ENCODE assay signal across 7 mouse cellular contexts in the genomic region with DNA sequence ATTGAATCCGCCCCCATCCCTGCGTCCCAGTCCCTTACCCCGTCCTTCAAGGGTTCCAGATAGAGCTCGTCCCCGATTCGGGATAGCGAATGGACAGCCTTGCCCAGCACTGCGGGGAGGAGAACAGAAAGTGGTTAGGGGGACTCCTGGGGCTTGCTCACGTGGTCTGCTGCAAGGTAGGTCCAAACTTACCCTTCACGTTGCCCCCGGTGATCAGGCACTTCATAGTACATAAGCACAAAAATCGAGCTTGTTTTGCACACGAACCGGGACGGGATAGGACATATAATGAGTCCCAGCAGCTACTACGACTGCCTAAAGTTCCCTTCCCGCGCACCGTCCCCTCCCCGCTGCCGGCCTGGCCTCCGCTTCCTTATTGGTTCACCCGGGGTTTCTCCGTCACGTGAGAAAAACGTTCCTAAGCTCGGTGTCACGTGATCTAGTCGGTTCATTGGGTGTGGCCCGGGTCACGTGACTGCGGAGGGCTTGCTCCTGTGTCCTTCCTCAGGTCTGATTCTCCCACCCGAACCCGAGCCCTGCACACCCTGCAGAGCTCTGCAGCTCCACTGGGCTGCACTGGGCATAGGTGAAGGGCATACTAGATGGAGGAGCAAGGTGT. TPM values are rescaled to one million over a fixed set of nuclear protein-coding genes. Genes with fewer than 3 reads are reported as not detected.
DNase-seq lines count a peak whose midpoint lies in the region; ATAC-seq lines count a peak whose summit lies in the region.

TSS of gene Rad9a (minus strand) at position 372 of the 619 bp plus-strand sequence.

- H3K9me3 ChIP-seq in embryonic facial prominence, embryonic 11.5 days (replicated peaks; ENCODE audit: control insufficient read depth, low read length) = no peaks in the 10 kb centered on the region
- no peaks in the 10 kb centered on the region for H3K9me3 ChIP-seq in limb, embryonic 10.5 days (replicated peaks)
- no peaks in the 10 kb centered on the region for H3K9me3 ChIP-seq in midbrain, embryonic 13.5 days

- H3K27ac ChIP-seq in embryonic facial prominence, embryonic 11.5 days (replicated peaks; ENCODE audit: low read depth, low read length) = peak within 1 kb of the TSS; percentile 42
- H3K27ac ChIP-seq in limb, embryonic 10.5 days = peak within 1 kb of the TSS; percentile 83
- peak within 1 kb of the TSS; percentile 28; the same call in 1 of the 2 replicates for H3K27ac ChIP-seq in midbrain, embryonic 13.5 days

- peak; percentile 69 for ATAC-seq in embryonic facial prominence, embryonic 11.5 days (replicated peaks; ENCODE audit: insufficient number of reproducible peaks, low FRiP score, low TSS enrichment, low read depth)
- ATAC-seq in granulocyte monocyte progenitor cell, adult 5-6 weeks (replicated peaks; ENCODE audit: poor library complexity, severe bottlenecking) = peak; percentile 79
- peak; percentile 87 for ATAC-seq in midbrain, embryonic 13.5 days

- peaks cover 6% of the 10 kb centered on the region; the same call in 1 of the 2 replicates for H3K4me1 ChIP-seq in embryonic facial prominence, embryonic 11.5 days (ENCODE audit: control insufficient read depth, insufficient read depth, low read length)
- H3K4me1 ChIP-seq in limb, embryonic 10.5 days = peaks cover 38% of the 10 kb centered on the region
- peaks cover 23% of the 10 kb centered on the region for H3K4me1 ChIP-seq in midbrain, embryonic 13.5 days (replicated peaks)

- no peaks in the 10 kb centered on the region for H3K27me3 ChIP-seq in embryonic facial prominence, embryonic 11.5 days (ENCODE audit: control insufficient read depth, insufficient read depth, low read length)
- peaks cover 11% of the 10 kb centered on the region for H3K27me3 ChIP-seq in limb, embryonic 10.5 days (ENCODE audit: low read depth, poor library complexity, severe bottlenecking)
- H3K27me3 ChIP-seq in midbrain, embryonic 13.5 days = peaks cover 26% of the 10 kb centered on the region

- H3K36me3 ChIP-seq in embryonic facial prominence, embryonic 11.5 days (replicated peaks; ENCODE audit: control insufficient read depth, insufficient read depth, low read depth, low read length) = no peaks in the 10 kb centered on the region; the same call in none of the 2 replicates
- peaks cover 41% of the 10 kb centered on the region for H3K36me3 ChIP-seq in limb, embryonic 10.5 days
- peaks cover 21% of the 10 kb centered on the region for H3K36me3 ChIP-seq in midbrain, embryonic 13.5 days

- WGBS in embryonic facial prominence, embryonic 11.5 days = under 1% methylated on average over 34 of the region's 34 CpGs
- WGBS in limb, embryonic 10.5 days = under 1% methylated on average over 34 of the region's 34 CpGs
- WGBS in midbrain, embryonic 13.5 days = under 1% methylated on average over 34 of the region's 34 CpGs

- peak within 1 kb of the TSS; percentile 62 for H3K4me3 ChIP-seq in embryonic facial prominence, embryonic 11.5 days (ENCODE audit: low read depth, low read length)
- peak within 1 kb of the TSS; percentile 66 for H3K4me3 ChIP-seq in limb, embryonic 10.5 days
- H3K4me3 ChIP-seq in midbrain, embryonic 13.5 days (replicated peaks) = peak within 1 kb of the TSS; percentile 62

- DNase-seq in adrenal gland, postnatal 14 days = peak; percentile 98
- DNase-seq in embryonic facial prominence, embryonic 11.5 days (ENCODE audit: low spot score) = peak; percentile 100
- DNase-seq in kidney, adult 11 months = peak; percentile 98
- DNase-seq in limb, embryonic 10.5 days (ENCODE audit: low spot score) = peak; percentile 99
- DNase-seq in spleen, adult 12 weeks (ENCODE audit: low spot score) = peak; percentile 90

- H3K4me2 ChIP-seq in embryonic facial prominence, embryonic 11.5 days (ENCODE audit: low read depth, low read length) = peak within 1 kb of the TSS; percentile 92
- peak within 1 kb of the TSS; percentile 90 for H3K4me2 ChIP-seq in midbrain, embryonic 13.5 days (replicated peaks)

- H3K9ac ChIP-seq in embryonic facial prominence, embryonic 11.5 days (replicated peaks; ENCODE audit: low read length) = peak within 1 kb of the TSS; percentile 79
- H3K9ac ChIP-seq in midbrain, embryonic 13.5 days (replicated peaks) = peak within 1 kb of the TSS; percentile 76

RNA-seq across cellular contexts. Expression of gene Rad9a, which starts in this region (rescaled TPM):
- 8.2 and 10.7 TPM in 2 replicates for total RNA-seq in adrenal gland, postnatal 14 days (2021)
- 46.8 and 49.5 TPM in 2 replicates for polyA plus RNA-seq in embryonic facial prominence, embryonic 11.5 days (2014; fragmentation: Nextera tagmentation; extraction: Ambion mirVana)
- 27.8 and 41.3 TPM in 2 replicates for total RNA-seq in granulocyte monocyte progenitor cell, adult 5-6 weeks (2014; fragmentation: Nextera tagmentation)
- 16.0 and 16.3 TPM in 2 replicates for total RNA-seq in granulocyte monocyte progenitor cell, adult 5-6 weeks (2017)
- polyA plus RNA-seq in limb, embryonic 10.5 days (2016; fragmentation: Nextera tagmentation; extraction: Ambion mirVana) = 58.2 and 61.5 TPM in 2 replicates
- polyA plus RNA-seq in midbrain, embryonic 13.5 days (2015; fragmentation: Nextera tagmentation; extraction: Ambion mirVana) = 24.9 and 26.3 TPM in 2 replicates

Comparison
In these comparisons a context has a peak if more than half of its experiments do, and no peak if none do; other contexts are left out.
1. Peak in every context shown above with its lines: DNase-seq, ATAC-seq, H3K4me3 ChIP-seq and H3K27ac ChIP-seq.
2. H3K27ac ChIP-seq: peak in every context shown above with its lines; median percentile 83 in limb, embryonic 10.5 days; 42 in embryonic facial prominence, embryonic 11.5 days; 28 in midbrain, embryonic 13.5 days.